Mouse (Mus musculus): ENCODE measurements around the gene Brap.

DNA sequence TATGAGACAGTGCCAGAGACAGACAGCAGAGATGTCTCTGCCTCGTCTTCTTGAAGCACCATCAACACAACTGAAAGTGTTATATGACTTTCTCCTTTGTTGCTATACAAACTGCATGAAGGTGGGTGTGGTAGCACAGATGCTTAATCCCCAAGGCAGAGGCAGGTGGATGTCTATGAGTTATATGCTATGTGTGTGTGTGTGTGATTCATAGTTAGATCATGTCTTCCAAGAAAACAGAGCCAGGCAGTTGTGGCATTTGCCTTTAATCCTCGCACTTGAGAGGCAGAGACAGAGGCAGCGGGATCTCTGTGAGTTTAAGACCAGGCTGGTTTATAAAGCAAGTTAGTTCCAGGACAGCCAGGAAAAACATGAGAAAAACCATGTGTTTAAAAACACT lies 37.1 kb upstream of the Brap start:
- TF ChIP-seq POLR2A (IDR thresholded peaks at IDR 0.05; ENCODE audit: insufficient read depth, low read depth, low read length) (no peak), CTCF (IDR thresholded peaks at IDR 0.05) (no peak), EP300 (IDR thresholded peaks at IDR 0.05; ENCODE audit: insufficient read depth, low read depth, low read length) (no peak)

Measured in heart, adult 2 months (tissue).